Mouse (Mus musculus): ENCODE measurements around the gene Rad51b.

Rad51b gene

DNA sequence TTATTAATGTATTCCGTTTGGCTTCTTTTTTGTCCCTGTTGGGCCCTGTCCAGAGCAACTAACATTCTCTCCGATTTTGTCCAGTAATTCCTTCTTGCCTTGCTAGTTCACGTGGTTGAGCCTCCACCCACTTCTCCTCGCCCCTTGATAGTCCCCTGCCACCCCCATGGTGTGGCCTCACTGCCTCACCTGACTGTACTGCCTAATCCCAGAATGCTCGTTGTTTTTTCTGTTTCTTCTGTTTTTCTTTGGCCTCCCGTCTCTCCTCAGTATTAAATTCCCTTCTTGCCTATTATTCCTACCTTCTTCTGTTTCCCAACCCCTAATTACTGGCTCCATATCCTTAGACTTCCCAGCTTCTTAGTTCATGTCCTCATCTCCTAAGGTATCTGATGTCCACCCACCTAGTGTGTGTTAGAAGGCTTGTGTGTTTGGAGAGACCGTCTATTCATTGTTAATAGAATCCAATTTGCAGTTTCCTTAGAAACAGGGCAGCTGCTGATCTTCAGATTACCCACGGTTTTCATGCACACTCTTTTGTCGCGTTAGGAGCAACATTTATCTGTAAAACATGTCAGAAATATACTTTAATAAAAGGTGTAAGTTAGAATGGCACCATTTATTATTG is 233.3 kb downstream of the Rad51b start:
- no peak for DNase-seq (ENCODE audit: low spot score in 2 of 2)

- no peak for DNase-seq (ENCODE audit: low spot score in 2 of 2)
Measured at GRCm38 (mm10) chr12:79531809-79532798, 235.0 kb downstream of the Rad51b start.

DNA sequence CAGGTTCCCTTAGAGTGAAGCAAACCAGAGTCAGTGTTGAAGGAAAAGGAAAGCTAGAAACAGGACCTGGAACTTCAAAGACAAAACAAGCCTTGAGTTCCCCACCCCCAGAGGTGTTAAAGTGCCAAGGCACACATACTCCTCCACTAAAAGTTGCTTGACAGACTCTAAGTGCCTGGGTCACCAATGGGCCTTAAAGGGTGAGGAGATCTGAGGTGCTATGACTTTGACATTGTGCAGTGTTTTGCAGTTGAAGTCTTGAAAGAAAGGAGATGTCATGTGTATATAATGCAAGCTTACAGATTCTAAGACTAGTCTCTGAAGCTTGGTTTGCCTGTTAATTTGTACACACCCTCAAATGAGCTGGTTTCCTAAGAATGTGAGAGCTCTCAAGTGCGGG is 237.7 kb downstream of the Rad51b start:
- no peak for DNase-seq (ENCODE audit: low spot score in 2 of 2)

DNA sequence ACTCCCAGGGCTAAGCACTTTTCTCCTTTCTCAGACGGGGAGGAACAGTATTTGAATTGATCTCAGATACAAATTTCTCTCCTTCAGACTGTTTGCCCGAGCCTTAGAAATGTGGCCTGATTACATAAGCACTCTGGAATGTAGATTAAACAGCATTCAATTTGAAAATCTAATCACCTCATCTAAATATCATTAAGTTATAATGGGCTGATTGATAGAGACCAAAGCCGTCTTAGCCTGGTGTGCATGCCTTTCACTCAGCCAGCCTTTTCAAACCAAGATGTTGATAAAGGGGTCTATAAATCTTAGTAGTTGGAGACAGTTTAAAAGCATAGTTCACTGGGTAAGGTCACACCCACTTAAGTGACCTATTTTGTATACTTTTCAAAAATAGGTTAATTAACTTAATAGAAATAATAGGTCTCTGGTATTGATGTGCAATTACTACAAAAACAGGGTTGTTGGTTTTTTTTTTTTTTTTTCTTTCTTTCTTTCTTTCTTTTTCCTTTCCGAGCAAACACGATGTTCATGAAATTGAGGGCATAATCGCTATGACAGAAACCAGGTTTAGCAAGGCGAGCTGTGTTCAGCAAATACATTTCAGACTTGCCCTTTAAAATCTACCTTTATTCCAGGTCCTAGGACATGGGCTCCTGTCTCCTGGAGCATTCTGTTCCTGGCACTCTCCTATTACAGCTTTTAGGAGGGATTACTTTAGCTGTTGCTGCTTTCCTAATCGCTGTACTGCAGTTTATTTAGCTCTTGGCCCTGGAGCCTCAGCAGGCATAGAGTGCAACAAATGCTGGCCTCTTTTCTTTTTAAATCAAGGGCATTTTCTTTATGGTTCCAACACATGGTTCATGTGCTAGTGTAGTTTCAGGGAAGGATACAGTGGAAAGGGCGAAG is 238.7 kb downstream of the Rad51b start:
- DNase-seq (ENCODE audit: low spot score in 2 of 2), result no peak

DNA sequence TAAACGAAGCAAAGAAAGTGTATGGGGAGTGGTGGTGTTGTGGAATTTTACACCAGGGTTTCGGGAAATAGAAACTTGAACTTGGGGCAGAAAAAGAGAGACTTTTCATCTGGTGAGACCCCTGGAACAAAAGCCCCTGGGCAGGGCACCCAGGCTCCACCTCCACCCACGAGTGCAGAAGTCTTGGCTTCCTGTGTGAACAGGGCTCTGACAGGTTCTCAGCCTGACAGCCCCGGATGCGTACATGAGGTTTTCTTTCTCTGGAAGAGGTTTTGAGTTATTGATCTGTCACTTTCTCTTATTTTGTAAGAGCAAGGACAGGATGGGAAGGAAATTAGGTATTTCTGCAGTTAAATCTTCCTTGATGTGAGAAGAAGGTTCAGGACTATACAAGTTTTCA is 243.1 kb downstream of the Rad51b start:
- no peak for DNase-seq (ENCODE audit: low spot score in 2 of 2)

DNA sequence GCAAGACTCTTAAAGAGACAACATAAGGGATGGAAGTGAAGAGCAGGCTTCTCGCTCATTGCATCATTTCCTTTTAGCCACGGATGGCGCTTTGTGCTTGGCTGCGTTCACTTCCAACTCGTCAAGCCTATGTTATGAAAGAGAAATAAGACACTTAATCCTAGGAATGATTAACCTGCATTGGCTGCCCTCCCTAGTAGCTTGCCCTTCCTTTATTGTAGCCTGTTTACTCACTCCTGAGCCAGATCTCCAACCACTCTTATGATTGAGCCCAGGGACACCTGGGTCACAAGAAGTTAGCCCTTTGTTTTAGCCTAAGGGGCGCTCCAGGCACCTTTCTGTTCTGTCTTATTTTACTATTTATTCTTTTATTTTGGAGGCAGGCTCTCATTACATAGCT is 244.5 kb downstream of the Rad51b start:
- no peak for DNase-seq (ENCODE audit: low spot score in 2 of 2)

GRCm38 (mm10) chr12:79545063-79545462 is 248.0 kb downstream of the Rad51b start:
- DNase-seq (ENCODE audit: low spot score in 2 of 2), result no peak

- no peak for DNase-seq (ENCODE audit: low spot score in 2 of 2)
Measured at GRCm38 (mm10) chr12:79547556-79547955, 250.5 kb downstream of the Rad51b start.

- no peak for DNase-seq (ENCODE audit: low spot score in 2 of 2)
Measured at GRCm38 (mm10) chr12:79548607-79549330, 251.7 kb downstream of the Rad51b start.

DNA sequence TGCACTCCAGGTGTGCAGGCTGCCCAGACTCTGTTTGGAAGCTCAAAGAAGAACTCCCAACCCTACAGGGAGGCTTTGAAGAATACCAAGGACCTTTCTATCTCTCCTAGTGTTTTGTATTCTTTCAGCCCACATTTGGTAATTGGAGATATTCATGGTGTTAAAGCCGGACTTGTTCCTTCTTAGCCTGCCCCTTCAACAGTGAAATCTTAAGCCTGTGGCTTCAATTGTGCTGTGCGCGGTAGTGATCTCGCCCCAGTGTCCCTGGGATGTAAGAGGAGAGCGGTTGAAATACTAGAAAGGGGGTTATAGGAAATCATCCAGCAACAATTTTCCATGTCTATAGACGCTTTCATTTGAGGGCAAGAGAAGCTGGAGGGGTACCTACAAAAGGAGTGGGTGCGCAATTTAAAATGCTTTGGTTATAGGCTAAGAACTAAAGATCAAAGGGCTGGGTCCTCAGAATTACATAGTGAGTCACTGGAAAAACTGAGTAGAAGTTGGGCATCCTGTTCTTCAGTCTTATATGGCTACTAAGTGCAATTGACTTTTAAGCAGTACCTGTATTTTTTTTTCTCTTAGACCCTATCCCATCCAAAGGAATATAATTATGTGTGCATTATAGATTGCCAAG is 253.1 kb downstream of the Rad51b start:
- no peak for DNase-seq (ENCODE audit: low spot score in 2 of 2)

DNA sequence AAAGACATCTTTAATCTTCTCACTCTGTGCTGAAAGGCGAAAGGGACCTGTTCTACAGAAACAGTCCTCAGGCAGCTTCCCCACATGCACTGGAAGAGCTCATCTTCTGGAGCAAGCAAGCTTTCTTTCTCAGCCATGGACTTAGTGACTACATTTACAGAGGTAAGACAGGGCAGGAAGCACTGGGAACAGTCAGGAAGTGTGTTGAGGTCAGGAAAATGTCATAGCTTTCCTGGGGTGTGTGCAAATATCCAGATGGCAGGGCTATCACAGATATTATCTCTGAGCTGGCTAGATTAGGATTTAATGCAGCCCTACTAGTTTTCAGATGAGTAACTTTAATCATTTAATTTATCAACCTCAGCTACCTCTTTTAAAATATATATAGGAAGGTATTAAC is 254.2 kb downstream of the Rad51b start:
- no peak for DNase-seq (ENCODE audit: low spot score in 2 of 2)

DNA sequence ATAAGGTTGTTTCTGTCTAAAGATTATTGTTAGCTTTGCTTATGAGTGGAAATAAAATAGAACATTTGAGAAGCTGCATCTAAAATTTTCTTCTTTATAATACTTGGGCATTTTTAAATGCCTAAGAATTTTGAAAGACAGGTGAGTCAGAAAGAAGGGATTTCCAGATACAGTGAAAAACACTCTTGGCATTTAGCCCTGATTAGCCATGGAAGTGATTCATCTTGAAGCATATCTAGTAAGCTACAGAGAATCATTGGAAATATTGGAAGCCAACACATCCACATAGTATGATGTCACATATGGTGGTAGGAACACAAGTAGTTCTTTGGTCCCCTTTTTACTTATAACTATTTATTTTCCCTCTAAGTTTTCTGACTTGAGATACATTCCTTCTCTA is 256.0 kb downstream of the Rad51b start:
- no peak for DNase-seq (ENCODE audit: low spot score in 2 of 2)

- DNase-seq (ENCODE audit: low spot score in 2 of 2), result no peak
Measured at GRCm38 (mm10) chr12:79557904-79558303, 260.8 kb downstream of the Rad51b start.

- no peak for DNase-seq (ENCODE audit: low spot score in 2 of 2)
Measured at GRCm38 (mm10) chr12:79558711-79559110, 261.6 kb downstream of the Rad51b start.

GRCm38 (mm10) chr12:79559410-79560015 is 262.4 kb downstream of the Rad51b start:
- no peak for DNase-seq (ENCODE audit: low spot score in 2 of 2)

DNA sequence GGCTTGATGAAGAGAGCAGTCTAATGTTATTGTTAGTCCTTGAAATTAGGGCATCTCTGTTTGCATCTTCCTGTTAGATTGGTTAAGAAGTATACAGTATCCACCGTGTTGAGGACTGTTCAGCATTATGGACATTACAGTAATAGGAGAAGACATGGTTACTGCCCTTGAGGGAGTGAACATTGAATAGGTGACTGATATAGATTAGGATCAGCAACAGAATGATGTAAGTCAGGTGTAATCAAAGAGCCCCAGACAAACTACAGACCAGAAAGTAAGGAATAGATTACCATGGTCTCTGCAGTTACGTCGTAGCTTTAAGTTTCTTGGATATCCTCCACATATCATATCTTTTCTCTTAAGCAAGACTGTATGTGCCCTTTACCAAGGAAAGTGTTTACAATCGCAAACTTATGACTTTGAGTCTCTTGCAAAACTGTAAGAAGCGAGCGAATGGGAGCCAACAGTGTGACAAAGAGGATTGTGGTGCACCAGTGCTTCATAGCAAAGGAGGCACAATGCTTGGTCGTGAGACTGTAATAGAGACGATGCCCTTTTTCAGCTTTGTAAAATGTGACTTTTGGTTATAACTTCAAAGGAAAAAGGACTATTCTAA is 263.1 kb downstream of the Rad51b start:
- DNase-seq (ENCODE audit: low spot score in 2 of 2), result no peak

DNA sequence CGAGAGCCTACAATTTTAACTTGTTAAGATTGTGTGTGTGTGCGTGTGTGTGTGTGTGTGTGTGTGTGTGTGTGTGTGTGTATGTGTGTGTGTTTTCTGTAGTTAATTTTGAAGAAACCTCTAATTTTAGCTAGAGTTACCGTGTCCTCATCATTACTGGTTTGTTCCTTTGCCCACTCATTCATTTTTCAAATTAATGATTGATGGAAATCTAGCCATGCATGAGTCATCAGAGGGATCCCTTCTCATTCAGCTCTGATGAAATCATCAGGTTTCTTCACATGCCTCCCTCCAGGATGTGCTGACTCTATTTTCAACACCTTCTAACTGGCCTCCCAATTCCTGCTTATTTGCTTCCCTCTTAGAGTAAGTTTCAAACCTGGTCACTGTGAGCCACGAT is 263.8 kb downstream of the Rad51b start:
- no peak for DNase-seq (ENCODE audit: low spot score in 2 of 2)

GRCm38 (mm10) chr12:79574159-79575040 is 277.3 kb downstream of the Rad51b start:
- DNase-seq (ENCODE audit: low spot score in 2 of 2), result no peak

DNA sequence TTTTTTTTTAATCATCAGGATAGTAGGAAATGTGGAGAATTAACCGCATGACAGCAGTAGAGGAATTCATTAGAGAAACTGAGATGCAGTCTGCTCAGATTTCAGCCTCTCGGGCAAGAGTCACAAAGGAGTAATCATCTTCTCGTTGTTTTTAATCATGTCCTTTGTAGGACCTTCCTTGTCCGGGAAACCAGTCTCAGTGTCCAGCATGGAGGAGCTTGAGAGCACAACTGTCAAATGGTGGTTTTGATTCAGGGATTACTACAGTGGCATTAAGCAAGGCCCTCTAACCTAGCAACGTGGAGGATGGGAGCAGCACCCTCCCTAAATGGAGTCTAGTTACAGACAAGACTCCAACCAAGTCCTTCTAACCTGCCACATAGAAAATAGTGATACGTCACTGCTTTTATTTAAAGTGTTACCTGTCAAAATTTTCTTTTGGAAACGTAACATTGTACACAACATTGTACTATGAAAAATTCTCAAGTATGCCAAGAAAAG is 278.0 kb downstream of the Rad51b start:
- no peak for DNase-seq (ENCODE audit: low spot score in 2 of 2)
